Mouse (Mus musculus): ENCODE data around the gene Dnajc3. TPM values are rescaled to one million over a fixed set of nuclear protein-coding genes. Genes with fewer than 3 reads are reported as not detected.

Gene Dnajc3
- polyA plus RNA-seq (2014; fragmentation: Illumina TruSeq; extraction: RNeasy Lipid Tissue Mini Kit (QIAGEN cat#74804); ENCODE audit: low read depth, low replicate concordance): 126 TPM

GRCm38 (mm10) chr14:118937533-118938492 is at the start of gene Dnajc3:
Gene Dnajc3 (plus strand): TSS chr14:118937976.

DNA sequence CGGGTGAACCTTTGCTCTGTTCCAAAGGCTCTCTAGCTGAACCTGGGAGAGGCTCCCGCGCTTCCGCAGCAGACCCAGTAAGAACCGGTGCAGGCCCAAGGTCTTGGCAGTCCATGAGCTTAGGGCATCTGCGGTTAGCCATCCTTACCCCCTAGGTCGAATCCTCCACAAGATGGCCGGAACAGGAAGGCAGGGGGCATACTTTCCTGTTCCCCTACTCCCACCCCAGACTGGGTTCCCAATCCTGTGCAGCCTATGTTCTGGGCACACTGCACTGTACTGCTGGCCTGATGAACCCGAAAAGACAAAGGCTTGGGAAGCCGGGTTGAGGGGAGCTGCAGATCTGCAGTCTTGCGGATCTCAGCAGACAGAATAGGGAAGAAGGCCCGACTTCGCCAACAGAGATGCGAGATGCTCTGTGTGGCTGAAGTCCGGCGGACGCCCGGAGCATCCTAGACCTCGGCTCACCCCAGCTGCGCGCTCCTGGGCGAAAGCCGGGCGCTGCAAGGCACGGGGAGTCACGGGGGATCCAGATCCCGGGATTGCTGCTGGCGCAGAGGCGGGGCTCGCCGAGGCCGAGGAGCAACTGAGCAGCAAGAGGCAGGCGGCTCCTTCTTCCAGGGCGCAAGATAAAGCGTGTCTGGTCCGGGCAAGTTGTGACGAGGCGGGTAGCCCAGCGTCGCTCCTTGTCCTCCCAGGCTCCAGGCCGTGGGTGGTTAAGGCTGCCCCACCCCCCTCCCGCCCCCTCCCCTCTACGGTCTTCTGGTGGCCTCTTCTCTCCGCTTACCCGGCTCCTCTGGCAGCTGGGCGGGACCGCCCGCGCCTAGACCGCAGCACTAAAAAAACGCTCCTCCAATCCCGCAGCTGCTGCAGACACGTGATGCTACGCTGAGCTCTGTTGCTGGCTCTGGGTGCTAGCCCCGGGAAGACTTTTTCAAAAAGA is 12.8 kb upstream of the Dnajc3 start, which contains the start of gene Dzip1:
TSS of gene Dzip1 (minus strand) at position 788 of the 943 bp plus-strand sequence.

Other genes with a start within 250 kb of the Dnajc3 start
- gene Abcc4, start 231.8 kb upstream of the Dnajc3 start, polyA plus RNA-seq (2014; fragmentation: Illumina TruSeq; extraction: RNeasy Lipid Tissue Mini Kit (QIAGEN cat#74804); ENCODE audit: low read depth, low replicate concordance): 9.2 TPM
- gene Cldn10, start 150.1 kb upstream of the Dnajc3 start, polyA plus RNA-seq (2014; fragmentation: Illumina TruSeq; extraction: RNeasy Lipid Tissue Mini Kit (QIAGEN cat#74804); ENCODE audit: low read depth, low replicate concordance): 1.6 TPM
- gene Dzip1, start 12.5 kb upstream of the Dnajc3 start, polyA plus RNA-seq (2014; fragmentation: Illumina TruSeq; extraction: RNeasy Lipid Tissue Mini Kit (QIAGEN cat#74804); ENCODE audit: low read depth, low replicate concordance): 6.2 TPM
- gene Uggt2, start 161.5 kb downstream of the Dnajc3 start, polyA plus RNA-seq (2014; fragmentation: Illumina TruSeq; extraction: RNeasy Lipid Tissue Mini Kit (QIAGEN cat#74804); ENCODE audit: low read depth, low replicate concordance): 5.7 TPM
- gene Hs6st3, start 200.4 kb downstream of the Dnajc3 start, polyA plus RNA-seq (2014; fragmentation: Illumina TruSeq; extraction: RNeasy Lipid Tissue Mini Kit (QIAGEN cat#74804); ENCODE audit: low read depth, low replicate concordance): not detected

Data from sigmoid colon, adult 10 weeks (tissue).